Mouse (Mus musculus): ENCODE results near the gene a. TPM values are rescaled to one million over a fixed set of nuclear protein-coding genes. Genes with fewer than 3 reads are reported as not detected.

a gene
- total RNA-seq, 2 experiments from 2014 or later, result not detected

- TF ChIP-seq CTCF (IDR thresholded peaks at IDR 0.05), result no peak
- intact Hi-C loops (cut with DNase I), result no loop called here
- no peak for DNase-seq
- H3K4me3 ChIP-seq, result no peak overlapping the region
- no peak overlapping the region for H3K27ac ChIP-seq
These were observed 1.8 kb upstream of the a start for GRCm38 (mm10) chr2:154789381-154789780.

GRCm38 (mm10) chr2:154789977-154790655 is 1.1 kb upstream of the a start:
- DNase-seq, result no peak
- no peak for TF ChIP-seq CTCF (IDR thresholded peaks at IDR 0.05)
- peak overlapping the region; percentile 98 for H3K27ac ChIP-seq
- intact Hi-C loops (cut with DNase I), result loop anchor here (5.0 kb wide), 1 partner anchor 67 kb away; no protein-coding TSS in a partner anchor
- H3K4me3 ChIP-seq, result peak overlapping the region; percentile 100

- TF ChIP-seq CTCF (IDR thresholded peaks at IDR 0.05), result no peak
These were observed 750 bp downstream of the a start for GRCm38 (mm10) chr2:154791661-154792642.

GRCm38 (mm10) chr2:154803372-154803771 is 12.2 kb downstream of the a start:
- intact Hi-C loops (cut with DNase I), result no loop called here
- H3K4me3 ChIP-seq, result no peak overlapping the region
- H3K27ac ChIP-seq, result no peak overlapping the region
- no peak for TF ChIP-seq CTCF (IDR thresholded peaks at IDR 0.05)
- DNase-seq, result no peak

More at GRCm38 (mm10) chr2:154791661-154792642, 750 bp downstream of the a start:
- peak; percentile 91 for DNase-seq
- intact Hi-C loops (cut with DNase I), result loop anchor here (5.0 kb wide), 1 partner anchor 65 kb away; no protein-coding TSS in a partner anchor
- H3K27ac ChIP-seq, result peak overlapping the region; percentile 98
- peak overlapping the region; percentile 100 for H3K4me3 ChIP-seq

- H3K4me3 ChIP-seq, result no peak overlapping the region
- H3K27ac ChIP-seq, result no peak overlapping the region
- DNase-seq, result no peak
- intact Hi-C loops (cut with DNase I), result no loop called here
- TF ChIP-seq CTCF (IDR thresholded peaks at IDR 0.05), result no peak
These were observed 12.6 kb downstream of the a start for GRCm38 (mm10) chr2:154803845-154804244.

- intact Hi-C loops (cut with DNase I), result no loop called here
- no peak for TF ChIP-seq CTCF (IDR thresholded peaks at IDR 0.05)
- Histone ChIP-seq H3K4me3 (no peak overlapping the region), H3K27ac (no peak overlapping the region)
- DNase-seq, result no peak
These were observed 16.5 kb downstream of the a start for GRCm38 (mm10) chr2:154807689-154808088.

- peak; percentile 38; the same call in 1 of the 2 replicates for TF ChIP-seq CTCF (IDR thresholded peaks at IDR 0.05)
- intact Hi-C loops (cut with DNase I), result no loop called here
- H3K27ac ChIP-seq, result peak overlapping the region; percentile 70
- no peak overlapping the region for H3K4me3 ChIP-seq
- DNase-seq, result peak; percentile 38
These were observed 18.0 kb downstream of the a start for GRCm38 (mm10) chr2:154809107-154809762.

- no peak overlapping the region for H3K4me3 ChIP-seq
- no peak overlapping the region for H3K27ac ChIP-seq
- intact Hi-C loops (cut with DNase I), result no loop called here
- TF ChIP-seq CTCF (IDR thresholded peaks at IDR 0.05), result no peak
- DNase-seq, result no peak
These were observed 19.6 kb downstream of the a start for GRCm38 (mm10) chr2:154810821-154811220.

- no peak overlapping the region for H3K27ac ChIP-seq
- TF ChIP-seq CTCF (IDR thresholded peaks at IDR 0.05), result no peak
- intact Hi-C loops (cut with DNase I), result no loop called here
- no peak overlapping the region for H3K4me3 ChIP-seq
- DNase-seq, result no peak
These were observed 22.2 kb downstream of the a start for GRCm38 (mm10) chr2:154813426-154813825.

- intact Hi-C loops (cut with DNase I), result loop anchor here (5.0 kb wide), 1 partner anchor 35 kb away; no protein-coding TSS in a partner anchor
- Histone ChIP-seq H3K4me3 (no peak overlapping the region), H3K27ac (no peak overlapping the region)
- DNase-seq, result no peak
- no peak for TF ChIP-seq CTCF (IDR thresholded peaks at IDR 0.05)
These were observed 25.9 kb downstream of the a start for GRCm38 (mm10) chr2:154817089-154817488.

GRCm38 (mm10) chr2:154817788-154818187 is 26.6 kb downstream of the a start:
- intact Hi-C loops (cut with DNase I), result loop anchor here (5.0 kb wide), 1 partner anchor 35 kb away; no protein-coding TSS in a partner anchor
- no peak overlapping the region for H3K27ac ChIP-seq
- no peak overlapping the region for H3K4me3 ChIP-seq
- TF ChIP-seq CTCF (IDR thresholded peaks at IDR 0.05), result peak; percentile 61
- DNase-seq, result peak; percentile 57

GRCm38 (mm10) chr2:154818599-154818998 is 27.4 kb downstream of the a start:
- TF ChIP-seq CTCF (IDR thresholded peaks at IDR 0.05), result no peak
- DNase-seq, result no peak
- intact Hi-C loops (cut with DNase I), result loop anchor here (5.0 kb wide), 1 partner anchor 34 kb away; no protein-coding TSS in a partner anchor
- H3K4me3 ChIP-seq, result no peak overlapping the region
- H3K27ac ChIP-seq, result no peak overlapping the region

All from gastrocnemius, adult 2 months (tissue).